In genomic region chr16:50167983-50168299, GRCm38 (mm10) we compare ENCODE assay signal across 24 mouse cellular contexts.
"Had no signal": no experiment of that assay in that cellular context is flagged by ENCODE, and none has a peak within 500 bp of the region (broad histone marks: within the 10 kb centered on the region; RNA-seq: fewer than 3 reads in every experiment).

No protein-coding gene starts in this region.

- H3K4me2 ChIP-seq: heart, embryonic 12.5 days; hindbrain, embryonic 13.5 days; hindbrain, embryonic 15.5 days; intestine, embryonic 15.5 days; kidney, embryonic 15.5 days; limb, embryonic 12.5 days; liver, embryonic 11.5 days; liver, embryonic 13.5 days; liver, embryonic 15.5 days had no signal

- ATAC-seq: hindbrain, postnatal 0 days; intestine, embryonic 15.5 days; liver, postnatal 0 days had no signal

- H3K27me3 ChIP-seq: heart, embryonic 12.5 days; hindbrain, embryonic 13.5 days; hindbrain, embryonic 15.5 days; intestine, embryonic 15.5 days; kidney, embryonic 15.5 days; limb, embryonic 12.5 days; liver, embryonic 13.5 days; liver, embryonic 15.5 days had no signal

- DNase-seq: gastrocnemius, postnatal 10 days; gastrocnemius, postnatal 25 days; kidney, adult 11 months; kidney, adult 2 months; kidney, adult 9 months; kidney, postnatal 14 days; kidney, postnatal 36 days; layer of hippocampus, adult 9-11 months; layer of hippocampus, postnatal 36 days; liver; liver, embryonic 13.5 days; liver, postnatal 0 days had no signal

- H3K4me1 ChIP-seq: heart, embryonic 12.5 days; intestine, embryonic 15.5 days; limb, embryonic 12.5 days; liver, embryonic 13.5 days; liver, embryonic 15.5 days had no signal

- H3K4me3 ChIP-seq: heart, embryonic 12.5 days; hindbrain, embryonic 13.5 days; hindbrain, embryonic 15.5 days; intestine, embryonic 15.5 days; kidney, embryonic 15.5 days; left cerebral cortex, adult 2 months; limb, embryonic 10.5 days; limb, embryonic 12.5 days; liver, embryonic 13.5 days; liver, embryonic 15.5 days had no signal

- H3K27ac ChIP-seq: hindbrain, embryonic 13.5 days; hindbrain, embryonic 15.5 days; hindbrain, postnatal 0 days; intestine, embryonic 15.5 days; kidney, embryonic 15.5 days; kidney, postnatal 0 days; left cerebral cortex, adult 2 months; limb, embryonic 10.5 days; limb, embryonic 12.5 days; liver, embryonic 13.5 days; liver, embryonic 15.5 days had no signal

- H3K9ac ChIP-seq: heart, embryonic 12.5 days; hindbrain, embryonic 13.5 days; hindbrain, embryonic 15.5 days; intestine, embryonic 15.5 days; kidney, embryonic 15.5 days; limb, embryonic 12.5 days; liver, embryonic 13.5 days; liver, embryonic 15.5 days; liver, postnatal 0 days had no signal

- H3K9me3 ChIP-seq: heart, embryonic 12.5 days; hindbrain, embryonic 13.5 days; hindbrain, embryonic 15.5 days; intestine, embryonic 15.5 days; kidney, embryonic 15.5 days; limb, embryonic 10.5 days; limb, embryonic 12.5 days; liver, embryonic 13.5 days; liver, embryonic 15.5 days had no signal

- H3K36me3 ChIP-seq: heart, embryonic 12.5 days; hindbrain, embryonic 13.5 days; hindbrain, embryonic 15.5 days; intestine, embryonic 15.5 days; kidney, embryonic 15.5 days; limb, embryonic 10.5 days; limb, embryonic 12.5 days; liver, embryonic 13.5 days; liver, embryonic 15.5 days had no signal
